Mouse (Mus musculus): ENCODE results near the gene Nfib.

The Nfib gene

GRCm38 (mm10) chr4:82466144-82466543, 239.4 kb downstream of the Nfib start:
- no peak for DNase-seq (ENCODE audit: low spot score in 2 of 2)

GRCm38 (mm10) chr4:82464051-82464632, 241.4 kb downstream of the Nfib start:
- no peak for DNase-seq (ENCODE audit: low spot score in 2 of 2)

- no peak for DNase-seq (ENCODE audit: low spot score in 2 of 2)
These were observed 242.3 kb downstream of the Nfib start for GRCm38 (mm10) chr4:82463189-82463715.

- no peak for DNase-seq (ENCODE audit: low spot score in 2 of 2)
These were observed 243.9 kb downstream of the Nfib start for GRCm38 (mm10) chr4:82461676-82462075.

GRCm38 (mm10) chr4:82458895-82459294, 246.7 kb downstream of the Nfib start:
- no peak for DNase-seq (ENCODE audit: low spot score in 2 of 2)

- no peak for DNase-seq (ENCODE audit: low spot score in 2 of 2)
These were observed 248.6 kb downstream of the Nfib start for GRCm38 (mm10) chr4:82456908-82457307.

- DNase-seq (ENCODE audit: low spot score in 2 of 2) = no peak
These were observed 249.2 kb downstream of the Nfib start for GRCm38 (mm10) chr4:82456323-82456713.

GRCm38 (mm10) chr4:82455617-82456322, 249.8 kb downstream of the Nfib start:
- no peak for DNase-seq (ENCODE audit: low spot score in 2 of 2)

- DNase-seq (ENCODE audit: low spot score in 2 of 2) = no peak
These were observed 250.6 kb downstream of the Nfib start for GRCm38 (mm10) chr4:82454989-82455388.

- no peak for DNase-seq (ENCODE audit: low spot score in 2 of 2)
These were observed 252.2 kb downstream of the Nfib start for GRCm38 (mm10) chr4:82453341-82453740.

- no peak for DNase-seq (ENCODE audit: low spot score in 2 of 2)
These were observed 252.6 kb downstream of the Nfib start for GRCm38 (mm10) chr4:82452905-82453304.

GRCm38 (mm10) chr4:82447061-82447671, 258.4 kb downstream of the Nfib start:
- DNase-seq (ENCODE audit: low spot score in 2 of 2) = no peak

- DNase-seq (ENCODE audit: low spot score in 2 of 2) = no peak
These were observed 261.5 kb downstream of the Nfib start for GRCm38 (mm10) chr4:82444078-82444477.

- DNase-seq (ENCODE audit: low spot score in 2 of 2) = no peak
These were observed 262.1 kb downstream of the Nfib start for GRCm38 (mm10) chr4:82443441-82443840.

GRCm38 (mm10) chr4:82443003-82443402, 262.5 kb downstream of the Nfib start:
- no peak for DNase-seq (ENCODE audit: low spot score in 2 of 2)

- no peak for DNase-seq (ENCODE audit: low spot score in 2 of 2)
These were observed 264.9 kb downstream of the Nfib start for GRCm38 (mm10) chr4:82440606-82441005.

GRCm38 (mm10) chr4:82439813-82440212, 265.7 kb downstream of the Nfib start:
- DNase-seq (ENCODE audit: low spot score in 2 of 2) = no peak

GRCm38 (mm10) chr4:82438631-82439030, 266.9 kb downstream of the Nfib start:
- no peak for DNase-seq (ENCODE audit: low spot score in 2 of 2)

GRCm38 (mm10) chr4:82437533-82438318, 267.8 kb downstream of the Nfib start:
- DNase-seq (ENCODE audit: low spot score in 2 of 2) = no peak

GRCm38 (mm10) chr4:82436656-82437055, 268.9 kb downstream of the Nfib start:
- DNase-seq (ENCODE audit: low spot score in 2 of 2) = no peak

- DNase-seq (ENCODE audit: low spot score in 2 of 2) = no peak
These were observed 269.8 kb downstream of the Nfib start for GRCm38 (mm10) chr4:82435716-82436115.
